In genomic region chr12:30884622-30885230, GRCm38 (mm10) we compare ENCODE assay signal across 9 mouse cellular contexts. TPM values are rescaled to one million over a fixed set of nuclear protein-coding genes. Genes with fewer than 3 reads are reported as not detected.
A peak's percentile ranks its signal among the peaks of the same experiment; 100 is the strongest.
DNase-seq lines count a peak whose midpoint lies in the region; ATAC-seq and TF ChIP-seq lines count a peak whose summit lies in the region.
"Had no signal": no experiment of that assay in that cellular context is flagged by ENCODE, and none has a peak within 500 bp of the region (broad histone marks: within the 10 kb centered on the region; RNA-seq: fewer than 3 reads in every experiment).

No protein-coding gene starts in this region.

- H3K9ac ChIP-seq in ES-Bruce4 (ENCODE audit: low read depth, poor library complexity, severe bottlenecking), result peak overlapping the region; percentile 56
- H3K9ac ChIP-seq in heart, postnatal 0 days (replicated peaks; ENCODE audit: low read depth, low read length), result no peak overlapping the region

- H3K9me3 ChIP-seq in ES-Bruce4 (replicated peaks; ENCODE audit: control insufficient read depth, insufficient read depth, low read length, poor library complexity, severe bottlenecking), result no peaks in the 10 kb centered on the region
- H3K9me3 ChIP-seq in heart, postnatal 0 days (replicated peaks; ENCODE audit: control insufficient read depth, low read length), result no peaks in the 10 kb centered on the region

- H3K4me2 ChIP-seq in heart, postnatal 0 days (ENCODE audit: low read depth, low read length), result peak overlapping the region; percentile 65

- TF ChIP-seq POLR2A in ES-Bruce4 (IDR thresholded peaks at IDR 0.05; ENCODE audit: insufficient read depth, low read length), result no peak

- H3K36me3 ChIP-seq in ES-Bruce4 (ENCODE audit: control insufficient read depth, insufficient read depth, low read length, poor library complexity, severe bottlenecking), result no peaks in the 10 kb centered on the region
- H3K36me3 ChIP-seq in heart, postnatal 0 days (replicated peaks; ENCODE audit: control insufficient read depth, insufficient read depth, low read length), result no peaks in the 10 kb centered on the region

- H3K27ac ChIP-seq in gastrocnemius, adult 2 months, result peak overlapping the region; percentile 57
- no peak overlapping the region for H3K27ac ChIP-seq in ES-Bruce4 (ENCODE audit: insufficient read depth, low read length)
- no peak overlapping the region for H3K27ac ChIP-seq in heart, postnatal 0 days (ENCODE audit: low read depth)

- TF ChIP-seq EP300 in ES-Bruce4 (IDR thresholded peaks at IDR 0.05; ENCODE audit: insufficient read depth, low read depth, low read length), result no peak
- no peak for TF ChIP-seq EP300 in heart, postnatal 0 days (IDR thresholded peaks at IDR 0.05; ENCODE audit: low read depth)

- H3K4me3 ChIP-seq in gastrocnemius, adult 2 months, result peak overlapping the region; percentile 67
- peak overlapping the region; percentile 50 for H3K4me3 ChIP-seq in ES-Bruce4 (ENCODE audit: low read depth, low read length)
- H3K4me3 ChIP-seq in heart, postnatal 0 days (ENCODE audit: low read depth, low read length), result peak overlapping the region; percentile 49

- no peaks in the 10 kb centered on the region for H3K4me1 ChIP-seq in ES-Bruce4 (ENCODE audit: control insufficient read depth, insufficient read depth, low read length)
- no peaks in the 10 kb centered on the region; the same call in 1 of the 2 replicates for H3K4me1 ChIP-seq in heart, postnatal 0 days (ENCODE audit: control insufficient read depth, insufficient read depth)

- no peak for TF ChIP-seq CTCF in gastrocnemius, adult 2 months (IDR thresholded peaks at IDR 0.05)
- TF ChIP-seq CTCF in ES-Bruce4 (IDR thresholded peaks at IDR 0.05; ENCODE audit: low read depth, low read length), result no peak
- TF ChIP-seq CTCF in heart, postnatal 0 days (IDR thresholded peaks at IDR 0.05; ENCODE audit: low read depth), result no peak

- WGBS in heart, postnatal 0 days, result 9% methylated on average over 37 of the region's 39 CpGs

- H3K27me3 ChIP-seq in ES-Bruce4 (ENCODE audit: control insufficient read depth, insufficient read depth, low read length, poor library complexity, severe bottlenecking), result peaks cover 15% of the 10 kb centered on the region
- peaks cover 59% of the 10 kb centered on the region for H3K27me3 ChIP-seq in heart, postnatal 0 days (ENCODE audit: control insufficient read depth, insufficient read depth, low read length)

- intact Hi-C loops in gastrocnemius, adult 2 months (cut with DNase I), result no loop called here
- intact Hi-C loops in gastrocnemius, postnatal 36 days (cut with DNase I), result no loop called here

- no peak for ATAC-seq in heart, postnatal 0 days (ENCODE audit: insufficient read depth, low read depth)
- no peak for ATAC-seq in megakaryocyte progenitor cell, adult 5-6 weeks (replicated peaks; ENCODE audit: poor library complexity)

- DNase-seq in gastrocnemius, adult 2 months, result no peak
- no peak for DNase-seq in gastrocnemius, postnatal 36 days
- DNase-seq in heart, postnatal 0 days (ENCODE audit: low spot score), result no peak
- peak; percentile 7 for DNase-seq in mesoderm, embryonic 11.5 days (ENCODE audit: low read depth, low spot score)
- no peak for DNase-seq in adrenal gland, adult 8-10 months
- no peak for DNase-seq in ovary, postnatal 36 days (ENCODE audit: low spot score)
- DNase-seq: cerebellum, adult 11-12 months had no signal

RNA-seq across cellular contexts. Expression of gene Alkal2, which starts 0.6 kb away (rescaled TPM):
- total RNA-seq in gastrocnemius, adult 2 months (2021), result 1 to 10 TPM in 1 of 2 experiments, under 1 TPM in 1; 0.59 to 1.6 TPM
- total RNA-seq in gastrocnemius, postnatal 36 days (2021), result under 1 TPM; 0.33 to 0.67 TPM
- polyA plus RNA-seq in ES-Bruce4 (2011; ENCODE audit: insufficient read depth, insufficient read length, low read depth, missing spikeins), result not detected in 2 replicates
- total RNA-seq in heart, postnatal 0 days (2014; rRNA removed; ENCODE audit: low replicate concordance), result not detected in 2 replicates
- 0.16 TPM in 1 of 2 replicates, not detected in the other for polyA plus RNA-seq in heart, postnatal 0 days (2015; fragmentation: Nextera tagmentation; extraction: Ambion mirVana)
- under 1 TPM in 1 of 4 experiments, not detected in 3; 0.17 TPM for total RNA-seq in adrenal gland, adult 8-10 months (2022)
- not detected in 2 replicates for total RNA-seq in megakaryocyte progenitor cell, adult 5-6 weeks (2015)
- not detected in 2 replicates for total RNA-seq in megakaryocyte progenitor cell, adult 5-6 weeks (2017)

RNA-seq across cellular contexts. Expression of gene Acp1, which starts 26.7 kb away (rescaled TPM):
- total RNA-seq in gastrocnemius, adult 2 months (2021), result 10 to 100 TPM; 34.8 to 37.6 TPM
- 10 to 100 TPM; 31.5 TPM for total RNA-seq in gastrocnemius, postnatal 36 days (2021)
- polyA plus RNA-seq in ES-Bruce4 (2011; ENCODE audit: insufficient read depth, insufficient read length, low read depth, missing spikeins), result 105 and 121 TPM in 2 replicates
- 24.8 and 25.5 TPM in 2 replicates for total RNA-seq in heart, postnatal 0 days (2014; rRNA removed; ENCODE audit: low replicate concordance)
- polyA plus RNA-seq in heart, postnatal 0 days (2015; fragmentation: Nextera tagmentation; extraction: Ambion mirVana), result 95.4 and 101 TPM in 2 replicates
- total RNA-seq in adrenal gland, adult 8-10 months (2022), result 10 to 100 TPM; 58.7 to 73.5 (median 59.3) TPM
- total RNA-seq in megakaryocyte progenitor cell, adult 5-6 weeks (2015), result 58.3 and 68.8 TPM in 2 replicates
- 80.0 and 85.9 TPM in 2 replicates for total RNA-seq in megakaryocyte progenitor cell, adult 5-6 weeks (2017)

RNA-seq across cellular contexts. Expression of gene Sh3yl1, which starts 26.7 kb away (rescaled TPM):
- under 1 TPM; 0.84 to 0.89 TPM for total RNA-seq in gastrocnemius, adult 2 months (2021)
- total RNA-seq in gastrocnemius, postnatal 36 days (2021), result 1 to 10 TPM in 1 of 2 experiments, under 1 TPM in 1; 0.97 to 1.2 TPM
- polyA plus RNA-seq in ES-Bruce4 (2011; ENCODE audit: insufficient read depth, insufficient read length, low read depth, missing spikeins), result 11.3 and 13.2 TPM in 2 replicates
- 3.4 TPM in 1 of 2 replicates, not detected in the other for total RNA-seq in heart, postnatal 0 days (2014; rRNA removed; ENCODE audit: low replicate concordance)
- polyA plus RNA-seq in heart, postnatal 0 days (2015; fragmentation: Nextera tagmentation; extraction: Ambion mirVana), result 3.9 and 4.3 TPM in 2 replicates
- total RNA-seq in adrenal gland, adult 8-10 months (2022), result 1 to 10 TPM; 3.1 to 4.1 (median 3.8) TPM
- 1.6 and 1.8 TPM in 2 replicates for total RNA-seq in megakaryocyte progenitor cell, adult 5-6 weeks (2015)
- 0.12 and 0.74 TPM in 2 replicates for total RNA-seq in megakaryocyte progenitor cell, adult 5-6 weeks (2017)
